Mouse (Mus musculus) lung, embryonic 14.5 days (tissue): ENCODE data around the gene Raf1. TPM values are rescaled to one million over a fixed set of nuclear protein-coding genes. Genes with fewer than 3 reads are reported as not detected.

Experiments used
- ATAC-seq: fragments of 200-750 bp; cut with Nextera tagmentation; 2 replicates; pipeline ENCODE4 v1.8.0; 2017; ENCODE audit warnings: mild to moderate bottlenecking, moderate TSS enrichment, moderate library complexity; ENCODE audit not compliant: insufficient read depth
- DNase-seq: peaks from one replicate; pipeline ENCODE4 v3.0.0-alpha.2; 2015
- H3K27ac ChIP-seq: fragments of 300-500 bp; sonication (generic); 2 replicates; pipeline ENCODE4 v1.5.1; 2014; ENCODE audit warnings: low read depth, mild to moderate bottlenecking, moderate library complexity
- H3K27me3 ChIP-seq: fragments of 300-500 bp; sonication (generic); 2 replicates; pipeline ENCODE4 v1.6.1; 2014; ENCODE audit warnings: low read length, control low read depth; ENCODE audit not compliant: insufficient read depth
- H3K36me3 ChIP-seq: fragments of 300-500 bp; sonication (generic); 2 replicates; pipeline ENCODE4 v1.6.1; 2014; ENCODE audit warnings: control low read depth; ENCODE audit not compliant: insufficient read depth
- H3K4me1 ChIP-seq: fragments of 300-500 bp; sonication (generic); 2 replicates; pipeline ENCODE4 v1.6.1; 2014; ENCODE audit warnings: antibody characterized with exemption, control low read depth; ENCODE audit not compliant: insufficient read depth
- H3K4me2 ChIP-seq: fragments of 300-500 bp; sonication (generic); 2 replicates; pipeline ENCODE4 v1.6.1; 2014; ENCODE audit warnings: mild to moderate bottlenecking
- H3K4me3 ChIP-seq: fragments of 300-500 bp; sonication (generic); 2 replicates; pipeline ENCODE4 v1.5.1; 2014; ENCODE audit warnings: low read depth, low read length
- H3K9ac ChIP-seq: fragments of 300-500 bp; sonication (generic); 2 replicates; pipeline ENCODE4 v1.6.1; 2014
- H3K9me3 ChIP-seq: fragments of 300-500 bp; sonication (generic); 2 replicates; pipeline ENCODE4 v1.6.1; 2016; ENCODE audit warnings: low read depth, low read length, control low read depth
- CTCF ChIP-seq: IDR thresholded peaks from 2 replicates; pipeline ENCODE4 v1.5.1; 2016; ENCODE audit warnings: antibody characterized with exemption, low read depth
- WGBS: fragments of 180-500 bp; shearing (Covaris S2); extraction: QIAGEN DNeasy Blood & Tissue Kit; methylation state at CpG from one replicate; pipeline ENCODE4 v1.1.7; 2014; 5-methylcytosine and 5-hydroxymethylcytosine counted together
- polyA plus RNA-seq: library from polyadenylated mRNA; unstranded; fragments of >200 nt; fragmentation: Nextera tagmentation; extraction: Ambion mirVana; gene quantifications from 2 replicates; pipeline ENCODE4 v1.2.1, GENCODE M21; 2014

Raf1 gene
- polyA plus RNA-seq, 1 experiment from 2014 or later = 122 TPM

DNA sequence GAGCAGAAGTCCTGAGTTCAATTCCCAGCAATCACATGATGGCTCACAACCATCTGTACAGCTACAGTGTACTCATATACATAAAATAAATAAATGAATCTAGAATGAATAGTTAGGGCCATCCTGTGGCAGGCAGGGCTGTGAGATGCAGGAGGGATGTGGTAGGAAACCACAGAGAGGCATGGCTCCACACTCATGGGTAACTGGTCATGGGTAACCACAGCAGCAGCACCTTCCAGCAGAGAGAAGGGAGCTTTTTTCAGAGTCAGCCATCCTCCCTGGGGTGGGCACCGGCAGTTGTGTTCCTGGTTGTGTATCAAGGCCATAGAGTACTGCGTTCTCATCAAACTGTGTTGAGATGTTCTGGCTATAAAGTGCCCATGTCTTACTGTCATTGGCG lies 82.0 kb downstream of the Raf1 start:
- Histone ChIP-seq H3K4me2 (no peak overlapping the region), H3K27ac (no peak overlapping the region), H3K9me3 (no peaks in the 10 kb centered on the region), H3K4me3 (no peak overlapping the region), H3K4me1 (no peaks in the 10 kb centered on the region), H3K9ac (no peak overlapping the region), H3K36me3 (no peaks in the 10 kb centered on the region), H3K27me3 (no peaks in the 10 kb centered on the region)
- TF ChIP-seq CTCF = no peak
- ATAC-seq (no peak), DNase-seq (no peak)
- WGBS = 73% methylated on average over 3 of the region's 3 CpGs

DNA sequence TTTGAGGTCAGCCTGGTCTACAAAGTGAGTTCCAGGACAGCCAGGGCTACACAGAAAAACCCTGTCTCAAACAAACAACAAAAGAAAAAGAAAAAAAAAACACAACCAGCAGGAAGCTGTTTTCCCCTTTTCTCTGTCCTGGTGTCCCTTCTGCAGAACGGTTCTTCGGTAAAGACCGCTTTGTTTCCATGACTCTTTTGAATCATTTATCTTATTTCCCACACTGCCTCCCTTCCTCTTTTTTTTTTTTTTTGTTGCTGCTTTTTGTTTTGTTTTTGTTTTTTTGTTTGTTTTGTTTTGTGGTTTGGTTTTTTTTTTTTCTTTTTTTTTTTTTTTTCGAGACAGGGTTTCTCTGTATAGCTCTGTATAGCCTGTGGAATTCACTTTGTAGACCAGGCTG lies 83.2 kb downstream of the Raf1 start:
- ATAC-seq (no peak), DNase-seq (no peak)
- no peaks in the 10 kb centered on the region for H3K4me1 ChIP-seq
- no peaks in the 10 kb centered on the region for H3K27me3 ChIP-seq
- no peak overlapping the region for H3K4me3 ChIP-seq
- no peaks in the 10 kb centered on the region for H3K36me3 ChIP-seq
- H3K9ac ChIP-seq = no peak overlapping the region
- no peak for TF ChIP-seq CTCF
- WGBS = 78% methylated on average over 4 of the region's 4 CpGs
- H3K9me3 ChIP-seq = no peaks in the 10 kb centered on the region
- H3K27ac ChIP-seq = no peak overlapping the region
- H3K4me2 ChIP-seq = no peak overlapping the region

GRCm38 (mm10) chr6:115592458-115592857 lies 84.0 kb downstream of the Raf1 start, which contains the start of gene Mkrn2os:
Mkrn2os (minus strand) TSS chr6:115592576.
- no peak within 1 kb of the TSS for H3K27ac ChIP-seq

DNA sequence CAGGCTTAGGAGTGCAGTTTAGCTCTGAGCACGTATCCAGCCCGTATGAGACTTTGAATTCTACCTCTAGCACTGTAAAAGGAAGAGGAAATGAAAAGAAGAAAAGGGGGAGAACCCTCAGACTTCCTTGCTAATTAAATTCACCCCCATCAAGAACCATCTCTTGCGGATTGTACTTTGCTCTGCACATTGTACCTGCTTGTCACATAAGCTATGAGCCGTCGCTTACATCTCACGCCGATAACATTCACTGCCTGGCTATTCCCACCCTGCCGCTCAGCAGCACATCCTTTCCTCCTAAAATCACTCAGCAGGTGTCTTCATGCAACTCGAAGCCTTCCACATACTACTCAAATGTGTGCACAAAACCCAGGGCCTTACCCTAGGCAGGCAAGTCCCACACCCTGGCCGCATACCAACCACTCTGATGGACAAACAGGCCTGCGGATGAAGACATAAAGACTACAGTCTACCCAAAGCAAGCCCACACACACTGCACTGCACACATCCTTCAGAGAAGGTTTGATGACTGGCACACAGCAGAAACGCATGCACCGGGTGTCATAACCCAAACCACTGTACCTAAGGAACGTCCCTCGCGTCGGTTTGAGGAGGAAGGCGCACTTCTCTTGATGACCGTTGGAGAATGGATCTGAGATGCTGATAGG lies 84.6 kb downstream of the Raf1 start:
- H3K27ac ChIP-seq = no peak overlapping the region
- no peaks in the 10 kb centered on the region for H3K27me3 ChIP-seq
- no peak overlapping the region for H3K9ac ChIP-seq
- ATAC-seq = no peak
- H3K4me1 ChIP-seq = no peaks in the 10 kb centered on the region
- no peak for DNase-seq
- no peak overlapping the region for H3K4me3 ChIP-seq
- no peaks in the 10 kb centered on the region for H3K9me3 ChIP-seq
- no peak overlapping the region for H3K4me2 ChIP-seq
- H3K36me3 ChIP-seq = no peaks in the 10 kb centered on the region
- TF ChIP-seq CTCF = no peak
- 82% methylated on average over 19 of the region's 19 CpGs for WGBS

More at GRCm38 (mm10) chr6:115592458-115592857, 84.0 kb downstream of the Raf1 start, which contains the start of gene Mkrn2os:
- WGBS = 41% methylated on average over 5 of the region's 5 CpGs
- Histone ChIP-seq H3K4me3 (no peak within 1 kb of the TSS), H3K4me1 (no peaks in the 10 kb centered on the region), H3K36me3 (no peaks in the 10 kb centered on the region), H3K9ac (no peak within 1 kb of the TSS), H3K9me3 (no peaks in the 10 kb centered on the region), H3K4me2 (0 out of 2 replicates have a peak within 1 kb of the TSS, but pooled peaks have one; percentile 11), H3K27me3 (no peaks in the 10 kb centered on the region)
- peak; percentile 28 for DNase-seq
- TF ChIP-seq CTCF = no peak
- no peak for ATAC-seq

DNA sequence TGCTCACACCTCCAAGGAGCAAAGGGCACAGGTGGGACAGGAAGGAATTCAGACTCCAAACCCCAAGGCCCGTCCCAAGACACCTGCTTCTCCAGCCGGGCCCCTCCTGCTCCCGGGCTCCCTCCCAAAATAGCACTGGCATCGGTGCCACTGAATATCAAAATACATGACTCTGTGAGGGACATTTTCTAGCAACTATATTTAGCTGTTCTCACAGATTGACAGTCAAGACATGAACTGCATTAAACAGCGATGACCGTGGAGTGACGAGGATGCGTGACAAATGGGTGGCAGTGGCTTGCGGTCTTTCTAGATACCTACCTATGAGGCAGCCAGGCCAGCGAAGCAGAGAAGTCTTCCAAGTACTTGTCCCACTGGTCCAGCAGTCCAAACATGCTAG lies 90.1 kb downstream of the Raf1 start:
- ATAC-seq = no peak
- Histone ChIP-seq H3K4me1 (no peaks in the 10 kb centered on the region), H3K27me3 (no peaks in the 10 kb centered on the region), H3K27ac (no peak overlapping the region), H3K9ac (no peak overlapping the region), H3K4me3 (no peak overlapping the region), H3K4me2 (no peak overlapping the region), H3K36me3 (0 out of 2 replicates have a peak, but pooled peaks cover under 1% of the 10 kb centered on the region), H3K9me3 (no peaks in the 10 kb centered on the region)
- no peak for DNase-seq
- WGBS = 80% methylated on average over 10 of the region's 10 CpGs
- TF ChIP-seq CTCF = no peak

DNA sequence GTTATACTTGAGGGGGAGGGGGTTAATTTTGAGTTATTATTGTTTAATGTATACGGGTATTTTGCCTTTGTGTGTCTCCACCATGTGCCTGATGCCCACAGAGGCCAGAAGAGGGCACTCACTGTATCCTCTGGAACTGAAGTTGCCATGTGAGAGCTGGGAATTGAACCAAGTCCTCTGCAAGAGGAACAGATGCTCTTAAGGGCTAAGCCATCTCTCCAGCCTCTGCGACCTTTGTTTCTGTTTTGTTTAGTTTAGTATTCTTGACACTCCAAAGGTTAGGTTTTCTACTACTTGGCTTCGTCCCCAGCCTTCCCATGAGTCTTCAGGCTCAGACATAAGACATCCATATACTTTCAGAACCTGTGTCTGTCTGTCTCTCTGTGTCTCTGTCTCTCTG lies 92.3 kb downstream of the Raf1 start:
- WGBS = 68% methylated on average over 3 of the region's 3 CpGs
- H3K27ac ChIP-seq = no peak overlapping the region
- H3K9me3 ChIP-seq = no peaks in the 10 kb centered on the region
- H3K4me3 ChIP-seq = no peak overlapping the region
- DNase-seq (no peak), ATAC-seq (no peak)
- peaks cover 6% of the 10 kb centered on the region; the same call in 1 of the 2 replicates for H3K36me3 ChIP-seq
- no peak overlapping the region for H3K9ac ChIP-seq
- no peak overlapping the region for H3K4me2 ChIP-seq
- TF ChIP-seq CTCF = no peak
- no peaks in the 10 kb centered on the region for H3K27me3 ChIP-seq
- no peaks in the 10 kb centered on the region for H3K4me1 ChIP-seq

- H3K36me3 ChIP-seq = peaks cover 11% of the 10 kb centered on the region
- no peak overlapping the region for H3K27ac ChIP-seq
- no peak for ATAC-seq
- WGBS = 76% methylated on average over 6 of the region's 6 CpGs
- no peak for DNase-seq
- H3K4me1 ChIP-seq = no peaks in the 10 kb centered on the region
- H3K4me3 ChIP-seq = no peak overlapping the region
- H3K27me3 ChIP-seq = no peaks in the 10 kb centered on the region
- H3K9ac ChIP-seq = no peak overlapping the region
- no peak for TF ChIP-seq CTCF
- H3K4me2 ChIP-seq = no peak overlapping the region
- no peaks in the 10 kb centered on the region for H3K9me3 ChIP-seq
These were observed 92.9 kb downstream of the Raf1 start for GRCm38 (mm10) chr6:115583430-115584125.
